Mouse (Mus musculus) ES-E14 (cell line): ENCODE data around the gene Ffar2. TPM values are rescaled to one million over a fixed set of nuclear protein-coding genes. Genes with fewer than 3 reads are reported as not detected.

Experiments used
- DNase-seq: peaks from one replicate; pipeline ENCODE4 v3.0.0-alpha.2; 2013; ENCODE audit warnings: low read depth, low spot score
- H3K27ac ChIP-seq: 2 replicates; pipeline ENCODE4 v1.5.1; 2012; ENCODE audit warnings: low read depth, mild to moderate bottlenecking, low read length, moderate library complexity, mixed read lengths; ENCODE audit not compliant: poor library complexity, insufficient read depth, severe bottlenecking
- H3K36me3 ChIP-seq: 2 replicates; pipeline ENCODE4 v1.6.1; 2012; ENCODE audit warnings: mild to moderate bottlenecking, low read length, moderate library complexity, mixed read lengths; ENCODE audit not compliant: control insufficient read depth, poor library complexity, insufficient read depth, severe bottlenecking
- H3K4me1 ChIP-seq, 2 experiments: fragments of 150-350 bp in 1 of 2; sonication (generic) in 1 of 2; 2 replicates each; pipeline ENCODE4 v1.6.1; 2012; ENCODE audit warnings: low read length in 2 of 2, mild to moderate bottlenecking in 1 of 2, mixed read lengths in 1 of 2; ENCODE audit not compliant: control insufficient read depth in 2 of 2, insufficient read depth in 2 of 2, poor library complexity in 1 of 2
- H3K4me3 ChIP-seq, 2 experiments: fragments of 150-350 bp in 1 of 2; sonication (generic) in 1 of 2; 2 replicates each; pipeline ENCODE4 v1.5.1; 2012; ENCODE audit warnings: low read length in 2 of 2, low read depth in 1 of 2, mild to moderate bottlenecking in 1 of 2, mixed read lengths in 1 of 2; ENCODE audit not compliant: insufficient read depth in 1 of 2, poor library complexity in 1 of 2, severe bottlenecking in 1 of 2
- H3K9ac ChIP-seq: 2 replicates; pipeline ENCODE4 v1.6.1; 2012; ENCODE audit warnings: low read depth, mild to moderate bottlenecking, low read length, mixed read lengths; ENCODE audit not compliant: poor library complexity, insufficient read depth, severe bottlenecking
- H3K9me3 ChIP-seq: fragments of 150-350 bp; sonication (generic); 2 replicates; pipeline ENCODE4 v1.6.1; 2012; ENCODE audit warnings: low read depth, mild to moderate bottlenecking, low read length; ENCODE audit not compliant: control insufficient read depth, insufficient read depth
- CHD2 ChIP-seq: IDR thresholded peaks from 2 replicates; pipeline ENCODE4 v1.6.1; 2014; ENCODE audit warnings: mild to moderate bottlenecking, low read depth, low read length, inconsistent platforms
- HCFC1 ChIP-seq: IDR thresholded peaks from 2 replicates; pipeline ENCODE4 v1.6.1; 2012; ENCODE audit warnings: low read length, inconsistent platforms, borderline replicate concordance; ENCODE audit not compliant: insufficient read depth
- MAFK ChIP-seq: IDR thresholded peaks from 2 replicates; pipeline ENCODE4 v1.6.1; 2014; ENCODE audit warnings: mild to moderate bottlenecking, low read depth, low read length, inconsistent platforms; ENCODE audit not compliant: insufficient read depth
- ZC3H11A ChIP-seq: IDR thresholded peaks from 2 replicates; pipeline ENCODE4 v1.6.1; 2012; ENCODE audit warnings: low read depth, mild to moderate bottlenecking, inconsistent platforms, low read length, borderline replicate concordance
- ZNF384 ChIP-seq: IDR thresholded peaks from 2 replicates; pipeline ENCODE4 v1.6.1; 2012; ENCODE audit warnings: low read depth, low read length, inconsistent platforms
- in situ Hi-C, 2 experiments: fragments of 600-800 bp; cut with MboI; formaldehyde crosslinking; loops; one replicate each; pipeline ENCODE4 v1.15.1; 2025; ENCODE audit warnings: low sequenced_read_pairs in 2 of 2, inconsistent platforms in 1 of 2; ENCODE audit not compliant: unreplicated experiment in 2 of 2
- total RNA-seq: library from RNA; depleted of rRNA; stranded (reverse); fragments of 300-350 nt; gene quantifications from 2 replicates; pipeline ENCODE4 v1.2.3, GENCODE M21; 2012

Gene Ffar2
- total RNA-seq, 1 experiment = not detected

GRCm38 (mm10) chr7:30851421-30851820 is 27.8 kb upstream of the Ffar2 start:
- Histone ChIP-seq H3K27ac (no peak overlapping the region), H3K4me1 (peaks cover 0 to 16% of the 10 kb centered on the region in 2 experiments; a peak in 2 of 4 replicates), H3K9ac (no peak overlapping the region), H3K4me3 (no peak overlapping the region), H3K9me3 (no peaks in the 10 kb centered on the region), H3K36me3 (no peaks in the 10 kb centered on the region; the same call in 1 of the 2 replicates)
- in situ Hi-C loops = no loop called here
- DNase-seq = no peak
- TF ChIP-seq MAFK (no peak), ZNF384 (no peak), CHD2 (no peak), HCFC1 (no peak), ZC3H11A (no peak)

- in situ Hi-C loops = no loop called here
- Histone ChIP-seq H3K4me1 (peaks cover 3 to 22% of the 10 kb centered on the region in 2 experiments; a peak in 3 of 4 replicates), H3K9me3 (no peaks in the 10 kb centered on the region), H3K36me3 (no peaks in the 10 kb centered on the region; the same call in 1 of the 2 replicates), H3K4me3 (no peak overlapping the region), H3K9ac (no peak overlapping the region), H3K27ac (no peak overlapping the region; the same call in 1 of the 2 replicates)
- no peak for TF ChIP-seq CHD2
- no peak for TF ChIP-seq MAFK
- no peak for DNase-seq
These were observed 24.4 kb upstream of the Ffar2 start for GRCm38 (mm10) chr7:30847934-30848333.

- Histone ChIP-seq H3K9ac (no peak overlapping the region), H3K36me3 (no peaks in the 10 kb centered on the region; the same call in 1 of the 2 replicates), H3K4me3 (no peak overlapping the region), H3K9me3 (no peaks in the 10 kb centered on the region), H3K4me1 (peaks cover 3 to 27% of the 10 kb centered on the region in 2 experiments; a peak in 3 of 4 replicates), H3K27ac (no peak overlapping the region; the same call in 1 of the 2 replicates)
- TF ChIP-seq MAFK (no peak), CHD2 (no peak), ZC3H11A (no peak), HCFC1 (no peak), ZNF384 (no peak)
- in situ Hi-C loops = no loop called here
- no peak for DNase-seq
These were observed 23.8 kb upstream of the Ffar2 start for GRCm38 (mm10) chr7:30847386-30847785.

- peaks cover 3 to 28% of the 10 kb centered on the region in 2 experiments; a peak in 3 of 4 replicates for H3K4me1 ChIP-seq
- no peak overlapping the region; the same call in 1 of the 2 replicates for H3K27ac ChIP-seq
- no peak overlapping the region; the same call in 1 of the 2 replicates for H3K9ac ChIP-seq
- no peaks in the 10 kb centered on the region for H3K9me3 ChIP-seq
- H3K36me3 ChIP-seq = no peaks in the 10 kb centered on the region; the same call in 1 of the 2 replicates
- TF ChIP-seq MAFK = no peak
- TF ChIP-seq ZC3H11A = no peak
- TF ChIP-seq HCFC1 = no peak
- no peak for TF ChIP-seq CHD2
- no peak for TF ChIP-seq ZNF384
- in situ Hi-C loops = no loop called here
- no peak for DNase-seq
- no peak overlapping the region for H3K4me3 ChIP-seq
These were observed 23.0 kb upstream of the Ffar2 start for GRCm38 (mm10) chr7:30846505-30847053.
